Mouse (Mus musculus) layer of hippocampus, postnatal 10 days (tissue): Measurements from ENCODE around the gene Tmem184a. TPM values are rescaled to one million over a fixed set of nuclear protein-coding genes. Genes with fewer than 3 reads are reported as not detected.

Source experiments
- DNase-seq, 2 experiments: peaks; one replicate each; pipeline ENCODE4 v3.0.0; 2021; ENCODE audit warnings: low spot score in 2 of 2
- long read RNA-seq: library from polyadenylated mRNA; stranded (forward); transcript quantifications from one replicate; pipeline ENCODE4 v2.0.0, GENCODE M21; 2023
- total RNA-seq, 2 experiments: library from RNA; stranded (reverse); gene quantifications; 2 replicates each; pipeline ENCODE4 v1.2.3; 2021

The Tmem184a gene
- under 1 TPM in 1 of 2 experiments, not detected in 1; 0.85 TPM for total RNA-seq
- long read RNA-seq, partial matches to known transcripts, result 0 of 1 reads
- long read RNA-seq, other reads (novel, unspliced or antisense), result 1 of 1 reads

GRCm38 (mm10) chr5:139819538-139820181 lies at the start of gene Tmem184a:
Gene Tmem184a, minus strand, starts transcription at chr5:139819917.
- DNase-seq, result no peak

- DNase-seq, result peak; percentile 44 to 66
Observed at GRCm38 (mm10) chr5:139862759-139863158, 43.0 kb upstream of the Tmem184a start.

- DNase-seq, result no peak
Observed at GRCm38 (mm10) chr5:139860328-139861104, 40.8 kb upstream of the Tmem184a start.

GRCm38 (mm10) chr5:139849626-139850320 lies 30.1 kb upstream of the Tmem184a start:
- DNase-seq, result no peak

GRCm38 (mm10) chr5:139839142-139839541 lies 19.4 kb upstream of the Tmem184a start:
- DNase-seq, result no peak

GRCm38 (mm10) chr5:139838476-139838892 lies 18.8 kb upstream of the Tmem184a start:
- DNase-seq, result peak; percentile 81 to 82

- no peak for DNase-seq
Observed at GRCm38 (mm10) chr5:139835706-139836105, 16.0 kb upstream of the Tmem184a start.

- DNase-seq, result no peak
Observed at GRCm38 (mm10) chr5:139832125-139832524, 12.4 kb upstream of the Tmem184a start.

- no peak for DNase-seq
Observed at GRCm38 (mm10) chr5:139830734-139831133, 11.0 kb upstream of the Tmem184a start.

GRCm38 (mm10) chr5:139829384-139829783 lies 9.7 kb upstream of the Tmem184a start:
- DNase-seq, result no peak

GRCm38 (mm10) chr5:139827593-139827992 lies 7.9 kb upstream of the Tmem184a start:
- no peak for DNase-seq

GRCm38 (mm10) chr5:139826357-139827055 lies 6.8 kb upstream of the Tmem184a start, which contains the start of the genes Gm26938 and Psmg3:
Gene Gm26938, minus strand, starts transcription at chr5:139826407.
Gene Psmg3, minus strand, starts transcription at chr5:139826885.
- peak; percentile 96 to 97 for DNase-seq

GRCm38 (mm10) chr5:139825947-139826346 lies 6.2 kb upstream of the Tmem184a start:
- no peak for DNase-seq

GRCm38 (mm10) chr5:139824531-139824930 lies 4.8 kb upstream of the Tmem184a start:
- DNase-seq, result no peak

- DNase-seq, result no peak
Observed at GRCm38 (mm10) chr5:139821466-139822459, 2.0 kb upstream of the Tmem184a start.

GRCm38 (mm10) chr5:139818801-139819200 lies 916 bp downstream of the Tmem184a start:
- DNase-seq, result no peak

- no peak for DNase-seq
Observed at GRCm38 (mm10) chr5:139818056-139818455, 1.7 kb downstream of the Tmem184a start.

GRCm38 (mm10) chr5:139817292-139817691 lies 2.4 kb downstream of the Tmem184a start:
- no peak for DNase-seq

- DNase-seq, result no peak
Observed at GRCm38 (mm10) chr5:139816445-139816844, 3.3 kb downstream of the Tmem184a start.

- no peak for DNase-seq
Observed at GRCm38 (mm10) chr5:139815964-139816363, 3.8 kb downstream of the Tmem184a start.
